Mouse (Mus musculus) lung, postnatal 10 days (tissue): ENCODE measurements around the gene Scn3b.

Source experiments
- DNase-seq: peaks from one replicate; pipeline ENCODE4 v3.0.0; 2021

The Scn3b gene

GRCm38 (mm10) chr9:40269880-40270279 is 863 bp downstream of the Scn3b start:
- no peak for DNase-seq

DNA sequence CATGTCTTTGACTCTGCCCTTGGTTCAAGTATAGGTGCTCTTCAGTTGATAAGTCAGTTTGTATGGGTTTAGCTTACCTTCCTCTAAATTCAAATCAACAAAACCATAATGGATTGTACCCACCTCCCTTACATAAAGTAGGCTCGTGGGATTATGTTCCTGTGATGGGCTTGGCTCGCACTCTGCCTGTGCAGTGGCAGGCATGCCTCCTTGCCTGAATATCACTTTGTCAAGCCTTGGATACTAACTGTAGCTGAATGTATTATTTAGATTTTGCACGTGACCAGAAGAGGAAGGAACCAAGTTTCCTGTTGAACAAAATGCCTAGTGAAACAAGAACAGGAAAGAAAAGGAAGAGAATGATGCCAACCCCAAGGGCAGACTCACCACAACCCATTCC is 2.1 kb downstream of the Scn3b start:
- no peak for DNase-seq

DNA sequence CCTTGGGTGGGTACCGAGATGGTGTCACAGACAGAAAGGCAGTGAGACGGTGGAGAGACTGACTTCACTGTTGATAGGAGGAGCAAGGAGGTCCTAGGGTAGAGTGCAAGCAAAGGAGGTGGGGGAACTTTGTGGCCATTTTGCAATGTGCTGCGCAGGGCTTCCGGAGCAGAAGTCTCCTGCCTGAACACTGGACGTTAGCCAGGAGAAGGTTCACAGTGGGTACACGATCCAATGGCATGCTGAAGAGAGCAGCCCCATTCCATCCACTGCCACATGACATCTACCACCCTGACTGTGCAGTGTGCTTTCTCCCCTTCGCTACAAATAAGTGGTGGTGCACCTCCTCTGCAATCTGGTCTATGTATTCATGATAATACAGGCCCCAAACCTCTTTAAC is 3.8 kb downstream of the Scn3b start:
- no peak for DNase-seq

- DNase-seq, result no peak
Observed at GRCm38 (mm10) chr9:40275904-40276303, 6.9 kb downstream of the Scn3b start.

DNA sequence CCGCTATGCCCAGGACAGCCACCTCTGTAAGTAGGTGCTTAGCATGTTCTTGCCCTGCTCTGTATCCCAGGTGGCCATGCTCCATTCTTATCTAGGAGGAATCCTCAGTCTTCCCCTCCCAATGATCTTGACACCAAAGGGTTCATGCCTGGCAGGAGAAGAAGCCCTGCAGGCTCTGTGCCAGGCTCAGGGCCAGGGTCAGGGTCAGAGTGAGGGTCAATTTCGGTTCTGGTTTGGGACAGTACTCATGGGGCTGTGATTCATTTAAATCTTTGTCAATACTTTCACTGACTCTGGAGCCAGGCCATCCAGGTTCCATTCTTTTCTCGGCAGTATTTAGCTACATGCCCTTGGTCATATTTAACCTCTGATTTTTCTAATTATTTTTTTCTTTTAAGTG is 8.7 kb downstream of the Scn3b start:
- no peak for DNase-seq

DNA sequence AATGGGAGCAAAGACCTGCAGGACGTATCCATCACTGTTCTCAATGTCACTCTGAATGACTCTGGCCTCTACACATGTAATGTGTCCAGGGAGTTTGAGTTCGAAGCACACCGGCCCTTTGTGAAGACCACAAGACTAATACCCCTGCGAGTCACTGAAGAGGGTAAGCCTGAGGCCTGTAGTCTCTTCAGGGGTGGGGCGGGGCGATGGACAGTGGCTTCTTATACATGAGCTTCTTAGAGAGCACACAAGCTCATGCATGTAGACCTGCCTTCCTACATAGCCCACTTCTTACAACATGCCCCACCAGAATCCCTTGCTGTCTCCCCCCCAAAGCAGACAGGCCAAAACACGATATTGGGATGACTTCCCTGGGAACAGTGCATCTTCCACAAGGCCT is 10.4 kb downstream of the Scn3b start:
- DNase-seq, result no peak

GRCm38 (mm10) chr9:40282968-40283367 is 14.0 kb downstream of the Scn3b start:
- DNase-seq, result no peak

DNA sequence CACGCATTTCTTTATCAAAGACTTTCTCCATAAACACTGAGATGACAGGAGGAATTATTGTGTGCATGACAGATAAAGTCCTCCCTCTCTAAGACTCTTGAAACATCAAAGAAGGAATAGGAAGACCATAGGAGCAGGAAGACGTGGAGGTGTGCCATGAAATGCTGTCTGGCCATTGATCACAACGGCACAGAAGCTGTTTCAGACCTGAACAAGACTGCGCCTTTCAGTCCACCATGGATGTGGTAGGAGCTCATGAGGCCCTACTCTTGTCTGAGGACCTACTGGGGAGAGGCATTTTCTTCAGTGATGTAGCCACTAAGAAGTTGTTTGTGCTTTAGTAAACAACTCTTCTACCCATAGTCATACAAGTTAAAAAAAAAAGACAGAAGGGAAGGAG is 23.5 kb downstream of the Scn3b start:
- no peak for DNase-seq

DNA sequence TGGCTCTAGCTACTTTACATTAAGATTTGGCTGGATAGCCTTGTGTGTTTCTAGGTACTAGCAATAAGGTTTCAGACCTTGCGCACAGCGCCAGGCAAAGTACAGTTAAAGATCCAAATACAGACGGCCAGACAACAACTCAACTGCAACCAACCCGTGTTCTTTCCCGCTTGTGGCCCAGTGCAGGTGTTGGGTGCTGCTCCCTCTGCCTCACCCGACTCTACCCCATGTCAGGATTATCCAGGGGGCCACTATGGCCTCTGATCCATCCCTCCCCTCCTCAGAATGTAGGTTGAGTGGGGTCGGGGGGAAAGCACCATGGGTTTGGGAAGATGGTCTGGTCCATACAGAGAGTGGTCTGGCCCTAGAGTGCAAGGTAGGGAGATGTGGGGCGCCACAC is 24.3 kb downstream of the Scn3b start:
- no peak for DNase-seq

DNA sequence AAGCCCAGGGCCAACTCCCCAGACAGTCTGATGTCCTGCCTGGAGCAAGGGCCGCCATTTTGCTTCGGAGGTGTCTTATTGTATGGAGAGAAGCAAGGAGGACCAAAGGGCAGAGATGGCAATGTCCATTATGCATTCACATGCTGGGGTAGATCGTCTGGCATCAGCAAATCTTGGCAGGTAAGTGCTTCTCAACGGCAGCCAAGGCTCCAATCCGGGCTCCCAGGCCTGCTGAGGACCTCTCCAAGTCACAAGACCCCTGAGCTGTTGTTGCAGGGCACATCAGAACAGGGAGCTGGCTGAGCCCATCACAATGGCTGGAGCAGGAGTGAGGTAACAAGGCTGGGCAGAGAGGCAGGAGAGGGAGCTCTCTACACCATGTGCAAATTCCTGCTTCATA is 24.7 kb downstream of the Scn3b start:
- DNase-seq, result no peak

GRCm38 (mm10) chr9:40294210-40294609 is 25.2 kb downstream of the Scn3b start:
- DNase-seq, result no peak

DNA sequence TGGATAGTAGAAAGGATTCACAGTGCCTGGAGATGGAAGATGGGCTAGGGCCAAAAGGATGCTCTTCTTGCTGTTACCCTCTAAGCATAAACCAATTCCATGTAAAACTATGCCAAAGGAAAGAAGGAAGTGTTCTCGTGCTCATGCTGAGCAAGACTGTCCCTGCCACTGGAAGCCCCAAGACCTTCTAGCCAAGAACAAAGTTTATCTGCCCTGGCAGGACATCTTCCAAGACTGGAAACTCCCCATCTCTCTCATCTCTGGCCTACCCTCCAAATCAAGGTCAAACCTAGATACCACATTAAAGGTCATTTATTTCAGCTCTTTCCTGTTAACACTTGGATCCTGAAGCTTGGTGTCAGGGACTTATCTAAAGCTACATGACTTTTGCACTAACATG is 25.8 kb downstream of the Scn3b start:
- no peak for DNase-seq

DNA sequence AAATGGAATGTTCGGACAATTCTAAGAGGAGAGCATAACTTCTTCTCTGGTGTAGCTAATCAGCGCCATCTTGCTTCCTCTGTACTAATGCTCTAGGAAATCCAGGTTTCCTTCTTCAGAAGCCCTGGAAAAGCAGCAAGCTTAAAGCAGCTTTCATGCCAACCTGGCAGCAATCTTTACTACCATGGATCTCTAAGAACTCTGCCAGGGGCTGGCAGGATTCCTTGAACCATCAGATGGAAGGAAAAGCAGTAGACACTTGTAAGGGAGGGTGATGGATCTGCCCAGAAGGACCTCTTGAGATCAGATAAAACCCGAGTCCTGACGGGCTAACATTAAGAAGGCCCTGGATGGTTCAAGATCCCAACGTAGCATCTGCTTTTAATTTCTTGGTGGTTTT is 27.2 kb downstream of the Scn3b start:
- DNase-seq, result no peak

GRCm38 (mm10) chr9:40297969-40298368 is 29.0 kb downstream of the Scn3b start:
- DNase-seq, result no peak

DNA sequence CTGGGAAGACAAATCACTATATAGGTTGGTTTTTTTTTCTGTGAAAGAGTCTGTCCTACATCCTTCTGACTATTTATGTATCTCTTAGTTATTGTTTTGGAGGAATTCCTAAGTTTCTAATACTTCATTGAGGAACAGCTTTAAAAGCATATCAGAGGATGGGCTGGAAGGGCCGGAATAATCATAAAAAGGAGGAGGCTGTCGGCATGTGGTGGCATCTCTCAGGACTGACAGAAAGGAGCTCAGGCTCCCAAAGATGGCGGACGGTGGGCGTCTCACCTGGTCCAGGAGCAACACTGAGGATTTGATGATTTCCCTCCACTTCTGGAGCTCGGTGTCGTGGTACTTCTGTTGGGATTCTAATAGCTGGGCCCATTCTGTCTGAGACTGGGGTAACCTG is 30.3 kb downstream of the Scn3b start:
- no peak for DNase-seq

DNA sequence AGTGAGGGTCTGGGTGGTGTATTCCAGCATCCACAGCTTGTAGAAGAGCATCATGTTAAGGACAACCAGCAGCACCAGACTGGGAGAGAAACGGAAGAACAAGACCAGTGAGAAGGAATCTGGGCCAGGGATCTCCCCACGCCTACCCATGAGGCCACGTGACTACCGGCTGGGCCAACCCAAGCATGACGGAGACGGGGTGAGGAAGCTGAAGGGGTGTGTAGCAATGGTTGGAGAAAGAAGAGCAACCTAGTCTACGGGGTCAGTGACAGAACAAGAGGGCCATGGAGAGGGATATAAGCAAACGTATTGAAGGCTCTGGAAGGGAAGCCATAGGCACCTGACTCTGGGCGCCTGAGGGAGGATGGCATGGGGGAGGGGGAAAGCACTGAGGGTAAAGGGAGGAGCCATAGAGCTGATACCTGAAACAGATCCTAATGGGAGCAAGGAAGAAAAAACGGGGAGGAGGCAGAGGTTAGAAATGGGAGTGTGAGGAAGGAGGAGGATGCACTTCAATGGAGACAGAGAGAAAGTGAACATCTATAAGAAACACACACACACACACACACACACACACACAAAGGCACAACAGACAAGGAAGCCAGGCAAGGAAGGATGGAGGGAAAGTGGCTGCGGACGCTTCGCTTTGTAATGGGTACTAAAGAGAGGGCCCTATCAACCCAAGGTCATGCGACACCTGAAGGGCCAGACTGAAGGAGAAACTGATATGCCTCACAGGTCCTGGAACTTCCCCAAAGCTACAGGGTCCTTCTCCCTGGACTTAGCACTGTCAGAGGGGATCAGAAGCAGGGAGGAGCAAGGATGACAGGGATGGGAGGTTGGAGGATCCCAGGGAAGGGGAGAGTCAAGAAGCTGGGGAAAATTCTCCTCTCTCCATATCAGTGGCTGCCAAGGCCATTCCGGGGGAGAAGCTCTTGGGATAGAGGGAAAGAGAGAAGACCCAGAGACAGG is 31.3 kb downstream of the Scn3b start:
- no peak for DNase-seq

- no peak for DNase-seq
Observed at GRCm38 (mm10) chr9:40301475-40301874, 32.5 kb downstream of the Scn3b start.

- no peak for DNase-seq
Observed at GRCm38 (mm10) chr9:40302375-40302774, 33.4 kb downstream of the Scn3b start.

DNA sequence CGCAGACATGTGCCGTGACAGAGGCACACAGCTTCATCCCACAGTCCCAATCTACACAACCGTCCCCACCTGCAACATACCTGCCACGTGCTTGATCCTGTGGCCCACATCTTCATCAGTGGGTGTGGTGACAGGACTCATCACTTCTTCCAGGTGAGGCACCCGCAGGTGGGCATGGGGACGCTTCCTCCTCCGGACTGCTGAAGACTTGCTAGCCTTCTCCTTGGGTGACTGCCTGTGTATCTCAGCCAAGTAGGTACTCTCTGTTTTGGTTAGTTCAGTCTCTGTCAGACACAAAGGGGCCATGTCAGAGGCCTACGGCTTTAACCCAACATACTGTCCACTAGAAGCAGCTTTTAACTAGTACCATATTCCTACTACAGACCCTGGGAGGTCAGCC is 35.2 kb downstream of the Scn3b start:
- DNase-seq, result no peak

- DNase-seq, result no peak
Observed at GRCm38 (mm10) chr9:40307311-40307710, 38.3 kb downstream of the Scn3b start.

GRCm38 (mm10) chr9:40309876-40310275 is 40.9 kb downstream of the Scn3b start:
- DNase-seq, result no peak

DNA sequence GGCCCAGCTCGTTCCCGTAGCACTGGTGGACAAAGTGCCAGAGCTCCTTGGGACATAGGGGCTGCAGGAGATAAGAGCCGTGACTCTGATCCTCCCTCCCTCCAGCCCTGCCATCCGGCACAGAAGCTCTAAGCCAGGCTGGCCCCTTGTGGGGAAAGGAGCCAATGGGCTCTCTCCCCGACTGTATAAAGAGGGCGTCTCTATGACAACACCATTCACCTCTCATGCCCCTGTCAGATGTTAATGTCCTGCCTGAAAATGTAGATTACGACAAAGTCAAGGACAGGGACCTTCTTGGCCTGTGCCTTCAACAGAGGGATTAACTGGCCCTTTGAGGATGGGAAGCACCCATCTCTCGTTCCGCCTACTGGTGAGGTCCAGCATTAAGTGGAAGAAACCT is 42.8 kb downstream of the Scn3b start:
- no peak for DNase-seq

DNA sequence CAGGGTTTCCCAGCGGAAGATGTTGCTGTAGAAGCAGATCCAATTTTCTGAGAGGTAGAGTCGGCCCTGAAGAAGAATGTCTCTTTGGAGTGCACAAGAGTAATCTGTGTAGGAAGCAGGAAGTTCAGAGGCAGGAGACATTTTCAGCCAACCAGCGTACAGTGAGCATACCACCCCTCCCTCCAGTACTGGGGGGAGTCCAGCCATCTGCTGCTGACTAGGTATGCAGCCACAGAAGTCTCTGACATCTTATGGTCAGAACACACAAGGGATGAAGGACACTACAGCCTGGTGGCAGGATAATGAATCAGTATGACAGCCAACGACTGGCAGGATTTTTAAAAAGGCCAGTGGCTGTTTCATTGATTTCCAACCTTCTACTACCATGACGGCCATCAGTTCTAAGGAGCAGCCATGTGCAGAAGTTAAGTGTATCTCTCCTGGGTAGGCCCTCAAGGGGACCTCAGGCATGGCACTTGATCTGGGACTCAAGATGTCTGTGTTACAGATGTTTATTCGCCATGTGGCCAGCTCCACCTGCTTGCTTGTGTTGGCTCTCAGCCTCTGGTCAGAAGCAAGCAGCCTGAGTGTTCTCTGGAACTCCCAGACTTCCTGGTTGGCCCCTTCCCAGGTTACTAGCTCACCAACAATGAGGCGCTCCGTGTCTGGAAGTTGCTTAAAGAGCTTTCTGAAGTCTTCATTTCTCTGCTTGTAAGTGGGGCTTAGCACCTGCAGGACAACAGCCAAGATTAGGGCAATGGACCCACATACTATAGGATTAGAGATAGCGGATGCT is 48.0 kb downstream of the Scn3b start:
- peak; percentile 66 for DNase-seq

DNA sequence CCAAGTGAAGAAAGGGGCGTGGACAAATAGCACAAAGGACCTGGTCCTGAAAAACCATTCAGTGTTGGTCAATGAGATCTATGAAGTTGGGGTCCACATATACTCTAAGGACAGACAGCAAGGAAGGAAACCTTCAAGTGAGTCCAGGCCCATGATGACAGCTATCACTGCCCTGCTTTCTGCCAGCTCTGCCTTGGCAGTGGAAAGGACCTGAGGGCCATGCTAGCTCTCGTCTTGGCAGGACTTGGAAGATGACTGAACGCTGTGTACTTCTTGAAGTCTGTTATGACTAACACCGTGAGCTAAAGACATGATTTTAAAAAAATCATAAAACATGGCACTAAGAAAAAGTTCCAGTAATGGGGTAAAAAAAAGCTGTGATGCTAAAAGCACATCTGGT is 48.7 kb downstream of the Scn3b start:
- no peak for DNase-seq
